Mouse (Mus musculus) heart, embryonic 15.5 days (tissue): Measurements from ENCODE around the gene Rtn4r. TPM values are rescaled to one million over a fixed set of nuclear protein-coding genes. Genes with fewer than 3 reads are reported as not detected.
A peak's percentile ranks its signal among the peaks of the same experiment; 100 is the strongest.

Experiments used
- ATAC-seq: fragments of 200-750 bp; cut with Nextera tagmentation; replicated peaks from 2 replicates; pipeline ENCODE4 v1.8.0; 2017; ENCODE audit warnings: low read depth, moderate TSS enrichment; ENCODE audit not compliant: insufficient number of reproducible peaks, insufficient read depth, low FRiP score
- H3K27ac ChIP-seq: fragments of 300-500 bp; sonication (generic); 2 replicates; pipeline ENCODE4 v1.5.1; 2015; ENCODE audit warnings: mild to moderate bottlenecking, inconsistent platforms
- H3K27me3 ChIP-seq: fragments of 300-500 bp; sonication (generic); 2 replicates; pipeline ENCODE4 v1.6.1; 2015; ENCODE audit warnings: inconsistent platforms
- H3K36me3 ChIP-seq: fragments of 300-500 bp; sonication (generic); 2 replicates; pipeline ENCODE4 v1.6.1; 2015; ENCODE audit warnings: mild to moderate bottlenecking, inconsistent platforms
- H3K4me1 ChIP-seq: fragments of 300-500 bp; sonication (generic); replicated peaks from 2 replicates; pipeline ENCODE4 v1.6.1; 2015; ENCODE audit warnings: inconsistent platforms
- H3K4me2 ChIP-seq: fragments of 300-500 bp; sonication (generic); 2 replicates; pipeline ENCODE4 v1.6.1; 2015; ENCODE audit warnings: inconsistent platforms, mild to moderate bottlenecking, moderate library complexity
- H3K4me3 ChIP-seq: fragments of 300-500 bp; sonication (generic); 2 replicates; pipeline ENCODE4 v1.5.1; 2015; ENCODE audit warnings: mild to moderate bottlenecking, inconsistent platforms
- H3K9ac ChIP-seq: fragments of 300-500 bp; sonication (generic); 2 replicates; pipeline ENCODE4 v1.6.1; 2015; ENCODE audit warnings: mild to moderate bottlenecking, inconsistent platforms
- H3K9me3 ChIP-seq: fragments of 300-500 bp; sonication (generic); replicated peaks from 2 replicates; pipeline ENCODE4 v1.6.1; 2016; ENCODE audit warnings: inconsistent platforms
- WGBS: fragments of 180-500 bp; shearing (Covaris S2); methylation state at CpG from one replicate; pipeline ENCODE4 v1.1.7; 2015; ENCODE audit warnings: mixed read lengths; 5-methylcytosine and 5-hydroxymethylcytosine counted together
- polyA plus RNA-seq: library from polyadenylated mRNA; unstranded; fragments of >200 nt; fragmentation: Nextera tagmentation; extraction: Ambion mirVana; gene quantifications from 2 replicates; pipeline ENCODE4 v1.2.1, GENCODE M21; 2015

Gene Rtn4r
- polyA plus RNA-seq, 1 experiment from 2014 or later = 0.60 TPM

DNA sequence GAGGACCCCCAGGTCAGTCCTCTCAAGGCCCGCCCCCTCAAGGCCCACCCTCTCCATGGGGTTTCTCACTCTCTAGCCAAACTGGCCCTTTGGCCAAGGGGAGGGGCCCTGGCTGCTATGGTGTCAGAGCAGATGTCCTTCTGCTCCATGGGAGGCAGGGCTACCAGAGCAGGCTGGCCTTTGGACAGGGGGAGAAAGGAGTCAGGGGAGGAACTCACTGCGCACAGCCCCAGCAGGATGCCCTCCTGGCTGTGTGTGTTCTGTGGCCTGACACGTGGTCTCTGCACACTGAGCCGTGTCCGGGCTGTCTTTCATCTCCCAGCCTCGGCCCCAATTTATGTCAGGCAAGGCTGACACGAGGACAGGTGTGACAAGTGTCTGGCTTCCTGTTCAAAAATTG lies 8.6 kb downstream of the Rtn4r start:
- Histone ChIP-seq H3K4me1 (peaks cover 10% of the 10 kb centered on the region), H3K36me3 (no peaks in the 10 kb centered on the region), H3K9me3 (no peaks in the 10 kb centered on the region), H3K4me3 (no peak overlapping the region), H3K27me3 (peaks cover 28% of the 10 kb centered on the region), H3K9ac (no peak overlapping the region), H3K27ac (no peak overlapping the region), H3K4me2 (no peak overlapping the region)
- ATAC-seq = no peak
- whole genome bisulfite sequencing = 58% methylated on average over 7 of the region's 7 CpGs

GRCm38 (mm10) chr16:18144201-18144600 lies 16.8 kb downstream of the Rtn4r start:
- 32% methylated on average over 8 of the region's 8 CpGs for WGBS
- H3K9me3 ChIP-seq = no peaks in the 10 kb centered on the region
- H3K27me3 ChIP-seq = peaks cover 22% of the 10 kb centered on the region
- peak; percentile 44; the same call in 1 of the 2 replicates for ATAC-seq
- no peak overlapping the region for H3K4me3 ChIP-seq
- H3K9ac ChIP-seq = no peak overlapping the region
- H3K4me1 ChIP-seq = peaks cover 18% of the 10 kb centered on the region
- no peaks in the 10 kb centered on the region for H3K36me3 ChIP-seq
- no peak overlapping the region for H3K4me2 ChIP-seq
- peak overlapping the region; percentile 32; the same call in 1 of the 2 replicates for H3K27ac ChIP-seq

- H3K27ac ChIP-seq = no peak overlapping the region
- ATAC-seq = no peak
Measured at GRCm38 (mm10) chr16:18145341-18145867, 18.0 kb downstream of the Rtn4r start.

DNA sequence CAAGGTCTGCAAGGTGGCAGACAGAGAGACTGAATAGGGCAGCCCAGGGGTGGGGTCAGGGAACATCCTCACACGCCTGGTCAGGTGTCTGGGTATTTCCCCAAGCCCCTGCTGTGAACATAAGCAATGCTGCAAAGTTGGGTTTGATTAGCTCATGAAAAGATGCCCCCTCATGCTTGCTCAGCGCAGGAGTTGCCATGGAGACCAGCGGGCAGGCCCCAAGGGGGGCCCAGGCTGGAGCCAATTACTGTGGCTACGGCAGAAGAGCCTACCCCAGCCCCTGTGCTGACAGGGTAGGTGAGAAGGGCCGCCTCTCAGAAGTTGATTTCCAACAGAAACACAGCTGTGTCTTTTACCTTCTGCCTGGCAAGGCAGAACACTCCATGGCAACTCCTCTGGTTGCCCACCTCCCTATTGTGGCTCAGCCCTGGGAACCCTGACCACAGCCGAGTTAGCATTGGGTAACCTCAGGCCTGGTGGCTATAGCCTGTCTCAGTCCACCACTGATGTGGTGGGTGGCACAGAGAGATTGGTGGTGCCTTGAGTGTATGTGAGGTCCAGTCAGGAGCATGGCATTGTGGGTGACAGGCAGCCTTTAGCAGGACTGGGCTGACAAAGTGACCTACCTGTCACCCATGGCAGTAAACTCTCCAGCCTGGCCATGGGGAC lies 20.9 kb downstream of the Rtn4r start:
- H3K4me1 ChIP-seq = peaks cover 22% of the 10 kb centered on the region
- peaks cover 22% of the 10 kb centered on the region for H3K27me3 ChIP-seq
- 46% methylated on average over 6 of the region's 6 CpGs for WGBS
- no peak overlapping the region for H3K4me2 ChIP-seq
- no peak for ATAC-seq
- H3K4me3 ChIP-seq = no peak overlapping the region
- no peak overlapping the region for H3K9ac ChIP-seq
- H3K27ac ChIP-seq = no peak overlapping the region
- no peaks in the 10 kb centered on the region for H3K36me3 ChIP-seq
- no peaks in the 10 kb centered on the region for H3K9me3 ChIP-seq

More at GRCm38 (mm10) chr16:18145341-18145867, 18.0 kb downstream of the Rtn4r start:
- Histone ChIP-seq H3K9ac (no peak overlapping the region), H3K27me3 (peaks cover 22% of the 10 kb centered on the region), H3K36me3 (no peaks in the 10 kb centered on the region), H3K9me3 (no peaks in the 10 kb centered on the region), H3K4me1 (peaks cover 19% of the 10 kb centered on the region), H3K4me2 (no peak overlapping the region), H3K4me3 (no peak overlapping the region)
- 77% methylated on average over 5 of the region's 6 CpGs for WGBS

DNA sequence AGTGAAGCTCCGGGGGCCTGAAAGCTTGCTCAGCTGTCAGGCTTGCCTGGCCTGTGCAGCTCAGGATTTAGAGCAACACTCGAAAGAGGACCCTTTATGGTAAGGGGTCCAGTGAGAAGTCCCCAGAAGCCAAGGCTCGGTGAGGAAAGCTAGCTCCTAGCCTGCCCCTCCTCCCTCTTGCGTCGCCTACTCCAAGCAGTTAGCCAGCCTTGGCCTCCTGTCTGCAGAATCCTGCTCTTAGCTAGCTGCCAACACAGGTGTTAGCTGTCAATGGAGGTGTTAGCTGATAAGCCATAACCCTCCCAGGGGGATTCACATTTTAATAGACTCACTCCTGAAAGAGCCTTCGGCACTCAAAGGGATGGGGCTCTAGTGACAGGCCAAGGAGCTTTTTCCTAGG lies 21.8 kb downstream of the Rtn4r start:
- ATAC-seq = no peak
- H3K27me3 ChIP-seq = peaks cover 22% of the 10 kb centered on the region
- no peak overlapping the region for H3K27ac ChIP-seq
- peaks cover 23% of the 10 kb centered on the region for H3K4me1 ChIP-seq
- no peak overlapping the region for H3K4me3 ChIP-seq
- H3K9ac ChIP-seq = no peak overlapping the region
- no peaks in the 10 kb centered on the region for H3K36me3 ChIP-seq
- 41% methylated on average over 6 of the region's 6 CpGs for whole genome bisulfite sequencing
- no peaks in the 10 kb centered on the region for H3K9me3 ChIP-seq
- no peak overlapping the region for H3K4me2 ChIP-seq

DNA sequence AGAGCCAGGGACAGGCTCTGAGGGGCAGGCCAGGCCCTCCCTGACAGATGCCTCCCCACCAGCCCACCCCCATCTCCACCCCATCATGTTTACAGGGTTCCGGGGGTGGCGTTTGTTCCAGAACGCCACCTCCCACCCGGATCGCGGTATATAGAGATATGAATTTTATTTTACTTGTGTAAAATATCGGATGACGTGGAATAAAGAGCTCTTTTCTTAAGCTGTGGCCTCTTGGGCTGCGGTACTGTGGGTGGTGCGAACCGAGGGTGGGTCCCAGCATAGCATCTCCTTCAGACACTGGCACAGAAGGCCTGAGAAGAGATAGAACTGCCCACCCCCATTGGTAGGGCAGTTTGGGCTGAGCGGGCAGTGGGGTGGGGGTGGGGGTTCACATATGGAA lies 24.7 kb downstream of the Rtn4r start:
- H3K36me3 ChIP-seq = no peaks in the 10 kb centered on the region
- no peak overlapping the region for H3K9ac ChIP-seq
- H3K9me3 ChIP-seq = no peaks in the 10 kb centered on the region
- peaks cover 22% of the 10 kb centered on the region for H3K27me3 ChIP-seq
- H3K4me3 ChIP-seq = no peak overlapping the region
- no peak for ATAC-seq
- H3K4me2 ChIP-seq = no peak overlapping the region
- H3K4me1 ChIP-seq = peaks cover 29% of the 10 kb centered on the region
- no peak overlapping the region for H3K27ac ChIP-seq
- WGBS = 90% methylated on average over 12 of the region's 12 CpGs

- Histone ChIP-seq H3K27ac (no peak overlapping the region), H3K27me3 (peaks cover 16% of the 10 kb centered on the region), H3K4me1 (peaks cover 29% of the 10 kb centered on the region)
Measured at GRCm38 (mm10) chr16:18152769-18153445, 25.5 kb downstream of the Rtn4r start.

DNA sequence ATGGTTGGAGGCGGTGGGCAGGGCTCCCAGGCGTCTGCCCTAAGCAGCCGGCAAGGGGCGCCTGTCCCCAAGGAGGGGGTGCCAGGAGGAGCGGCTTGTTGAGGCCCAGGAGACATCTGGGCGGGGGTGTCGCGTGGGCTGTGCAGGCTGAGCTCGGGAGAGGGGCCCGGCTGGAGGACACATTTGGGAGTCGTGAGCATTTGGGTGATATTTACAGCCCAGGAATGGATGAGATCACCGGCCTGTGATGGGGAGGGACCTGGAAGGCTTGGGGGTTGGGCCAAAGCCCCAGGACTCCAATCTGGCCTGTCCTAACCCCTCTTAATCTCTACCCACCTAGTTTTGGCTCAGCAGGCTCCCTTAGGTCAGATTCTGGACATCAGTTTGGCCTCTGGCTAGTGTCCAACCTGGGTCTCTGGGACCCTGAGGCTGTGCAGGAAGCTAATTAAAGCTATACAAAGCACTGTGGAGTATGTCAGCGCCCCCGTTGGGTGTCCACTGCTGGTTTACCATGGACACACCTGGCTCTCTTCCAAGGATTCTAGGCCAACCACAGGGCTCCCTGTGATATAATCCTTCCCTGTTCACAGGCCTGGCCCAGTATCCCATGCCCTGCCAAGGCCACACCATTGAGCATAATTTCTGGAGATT lies 27.2 kb downstream of the Rtn4r start:
- peak; percentile 63 for ATAC-seq
- Histone ChIP-seq H3K9me3 (no peaks in the 10 kb centered on the region), H3K27ac (peak overlapping the region; percentile 63), H3K27me3 (peaks cover 10% of the 10 kb centered on the region; the same call in 1 of the 2 replicates), H3K4me3 (no peak overlapping the region), H3K4me1 (peaks cover 23% of the 10 kb centered on the region), H3K36me3 (no peaks in the 10 kb centered on the region), H3K9ac (no peak overlapping the region; the same call in 1 of the 2 replicates), H3K4me2 (peak overlapping the region; percentile 29)
- 27% methylated on average over 14 of the region's 14 CpGs for WGBS

More at GRCm38 (mm10) chr16:18152769-18153445, 25.5 kb downstream of the Rtn4r start:
- Histone ChIP-seq H3K36me3 (no peaks in the 10 kb centered on the region), H3K9me3 (no peaks in the 10 kb centered on the region), H3K4me3 (no peak overlapping the region), H3K9ac (no peak overlapping the region), H3K4me2 (no peak overlapping the region)
- WGBS = 93% methylated on average over 9 of the region's 9 CpGs
- no peak for ATAC-seq

DNA sequence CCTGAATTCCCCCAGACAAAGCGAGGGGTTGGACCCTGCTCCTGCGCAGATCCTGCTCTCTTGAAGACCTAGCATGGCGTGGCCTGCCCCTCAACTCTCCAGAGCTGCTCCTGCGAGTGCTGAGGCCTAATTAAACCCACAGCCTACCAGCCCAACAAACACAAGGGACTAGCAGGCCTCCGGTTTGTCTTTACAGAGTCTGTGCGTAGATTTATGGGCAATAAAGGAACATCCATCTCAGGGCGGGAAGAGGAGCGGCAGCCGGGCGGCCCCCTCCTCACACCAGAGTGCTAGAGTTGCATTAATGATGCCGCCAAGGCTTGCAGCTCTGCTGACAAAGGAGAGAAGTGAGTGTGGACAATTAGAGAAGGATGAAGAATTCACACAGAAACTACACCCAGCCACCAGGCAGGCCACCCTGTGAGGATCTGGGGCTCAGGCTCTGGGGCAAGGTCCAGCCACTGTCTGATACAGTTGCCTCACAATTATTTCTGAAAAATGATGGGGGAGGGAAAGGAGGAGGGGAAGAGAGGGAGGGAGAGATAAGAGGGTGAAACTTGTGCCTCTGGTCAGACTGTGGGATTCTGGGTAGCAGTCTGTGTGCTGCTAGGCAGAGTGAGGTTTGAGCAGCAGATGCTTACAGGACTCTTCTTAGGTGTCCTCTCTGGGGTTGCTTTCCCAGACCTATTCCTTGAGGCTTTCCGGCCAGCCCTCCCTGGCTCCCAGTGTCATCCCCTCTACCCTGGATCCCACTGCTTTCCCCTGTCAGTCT lies 29.3 kb downstream of the Rtn4r start:
- Histone ChIP-seq H3K9ac (no peak overlapping the region), H3K4me1 (peaks cover 30% of the 10 kb centered on the region), H3K27me3 (peaks cover 9% of the 10 kb centered on the region), H3K4me3 (no peak overlapping the region), H3K27ac (no peak overlapping the region), H3K36me3 (no peaks in the 10 kb centered on the region), H3K9me3 (no peaks in the 10 kb centered on the region), H3K4me2 (no peak overlapping the region)
- WGBS = 83% methylated on average over 12 of the region's 12 CpGs
- ATAC-seq = no peak

- WGBS = 53% methylated on average over 6 of the region's 6 CpGs
- Histone ChIP-seq H3K4me3 (no peak overlapping the region), H3K27me3 (peaks cover 3% of the 10 kb centered on the region; the same call in 1 of the 2 replicates), H3K4me1 (peaks cover 25% of the 10 kb centered on the region), H3K4me2 (no peak overlapping the region), H3K27ac (no peak overlapping the region), H3K36me3 (no peaks in the 10 kb centered on the region), H3K9me3 (no peaks in the 10 kb centered on the region), H3K9ac (no peak overlapping the region)
- ATAC-seq = no peak
Measured at GRCm38 (mm10) chr16:18159255-18159654, 31.8 kb downstream of the Rtn4r start.

GRCm38 (mm10) chr16:18159778-18160177 lies 32.3 kb downstream of the Rtn4r start:
- Histone ChIP-seq H3K9ac (no peak overlapping the region), H3K9me3 (no peaks in the 10 kb centered on the region), H3K27me3 (peaks cover 4% of the 10 kb centered on the region; the same call in 1 of the 2 replicates), H3K4me1 (peaks cover 20% of the 10 kb centered on the region), H3K36me3 (no peaks in the 10 kb centered on the region), H3K27ac (no peak overlapping the region), H3K4me2 (no peak overlapping the region), H3K4me3 (no peak overlapping the region)
- 42% methylated on average over 1 of the region's 1 CpGs for WGBS
- no peak; the same call in 1 of the 2 replicates for ATAC-seq
